Mouse (Mus musculus) ES-Bruce4 (cell line): ENCODE results near the gene Chst15.

ENCODE experiments used
- EP300 ChIP-seq: IDR thresholded peaks from 2 replicates; pipeline ENCODE4 v1.6.1; 2011; ENCODE audit warnings: low read depth, low read length; ENCODE audit not compliant: insufficient read depth
- POLR2A ChIP-seq: IDR thresholded peaks from one replicate; pipeline ENCODE4 v1.8.1; 2011; ENCODE audit warnings: low read length; ENCODE audit not compliant: insufficient read depth

- TF ChIP-seq POLR2A, result no peak
- 0 out of 2 replicates have a peak, but pooled peaks have one; percentile 76 for TF ChIP-seq EP300
These were observed 69.5 kb downstream of the Chst15 start for GRCm38 (mm10) chr7:132247567-132247966.
